Mouse (Mus musculus) hindbrain, postnatal 0 days (tissue): ENCODE results near the gene H2-Eb2. TPM values are rescaled to one million over a fixed set of nuclear protein-coding genes. Genes with fewer than 3 reads are reported as not detected.
A peak's percentile ranks its signal among the peaks of the same experiment; 100 is the strongest.

Experiments used
- ATAC-seq: fragments of 200-750 bp; cut with Nextera tagmentation; 2 replicates; pipeline ENCODE4 v1.8.0; 2017; ENCODE audit warnings: mild to moderate bottlenecking, moderate TSS enrichment, moderate library complexity
- DNase-seq: peaks from one replicate; pipeline ENCODE4 v3.0.0-alpha.2; 2015; ENCODE audit warnings: low spot score
- H3K27ac ChIP-seq: fragments of 300-500 bp; sonication (generic); 2 replicates; pipeline ENCODE4 v1.5.1; 2014; ENCODE audit warnings: mild to moderate bottlenecking
- H3K27me3 ChIP-seq: fragments of 300-500 bp; sonication (generic); 2 replicates; pipeline ENCODE4 v1.6.1; 2014; ENCODE audit warnings: low read length, mixed read lengths; ENCODE audit not compliant: insufficient read depth
- H3K36me3 ChIP-seq: fragments of 300-500 bp; sonication (generic); 2 replicates; pipeline ENCODE4 v1.6.1; 2014; ENCODE audit warnings: low read length, mixed read lengths; ENCODE audit not compliant: insufficient read depth
- H3K4me1 ChIP-seq: fragments of 300-500 bp; sonication (generic); 2 replicates; pipeline ENCODE4 v1.6.1; 2014; ENCODE audit warnings: antibody characterized with exemption, low read length, mixed read lengths; ENCODE audit not compliant: insufficient read depth
- H3K4me2 ChIP-seq: fragments of 300-500 bp; sonication (generic); 2 replicates; pipeline ENCODE4 v1.6.1; 2014; ENCODE audit warnings: low read depth, mild to moderate bottlenecking, low read length, moderate library complexity, mixed read lengths
- H3K4me3 ChIP-seq: fragments of 300-500 bp; sonication (generic); 2 replicates; pipeline ENCODE4 v1.5.1; 2014; ENCODE audit warnings: low read length
- H3K9ac ChIP-seq: fragments of 300-500 bp; sonication (generic); replicated peaks from 2 replicates; pipeline ENCODE4 v1.6.1; 2014; ENCODE audit warnings: mild to moderate bottlenecking, low read length, moderate library complexity, mixed read lengths
- H3K9me3 ChIP-seq: fragments of 300-500 bp; sonication (generic); 2 replicates; pipeline ENCODE4 v1.6.1; 2016; ENCODE audit warnings: low read length, mixed read lengths
- CTCF ChIP-seq: IDR thresholded peaks from 2 replicates; pipeline ENCODE4 v1.5.1; 2016; ENCODE audit warnings: antibody characterized with exemption, control low read depth, low read depth
- WGBS: fragments of 180-500 bp; shearing (Covaris S2); extraction: QIAGEN DNeasy Blood & Tissue Kit; methylation state at CpG from one replicate; pipeline ENCODE4 v1.1.7; 2014; 5-methylcytosine and 5-hydroxymethylcytosine counted together
- polyA plus RNA-seq: library from polyadenylated mRNA; unstranded; fragments of >200 nt; fragmentation: Nextera tagmentation; extraction: Ambion mirVana; gene quantifications from 2 replicates; pipeline ENCODE4 v1.2.1, GENCODE M21; 2015
- total RNA-seq: library from RNA; depleted of rRNA; stranded (reverse); fragments of >200 nt; gene quantifications from 2 replicates; pipeline ENCODE4 v1.2.3, GENCODE M21; 2014

Gene H2-Eb2
- total and polyA plus RNA-seq, 2 experiments from 2014 or later = 0.05 to 0.20 TPM

- Histone ChIP-seq H3K36me3 (no peaks in the 10 kb centered on the region), H3K9ac (no peak overlapping the region), H3K4me3 (no peak overlapping the region), H3K4me2 (no peak overlapping the region), H3K4me1 (no peaks in the 10 kb centered on the region), H3K9me3 (no peaks in the 10 kb centered on the region), H3K27me3 (no peaks in the 10 kb centered on the region), H3K27ac (no peak overlapping the region)
- DNase-seq (no peak), ATAC-seq (no peak)
- WGBS = 86% methylated on average over 3 of the region's 3 CpGs
- TF ChIP-seq CTCF = no peak
These were observed 20.6 kb downstream of the H2-Eb2 start for GRCm38 (mm10) chr17:34346041-34346440.

GRCm38 (mm10) chr17:34347606-34348308 lies 22.3 kb downstream of the H2-Eb2 start:
- Histone ChIP-seq H3K27me3 (no peaks in the 10 kb centered on the region), H3K36me3 (no peaks in the 10 kb centered on the region), H3K4me1 (no peaks in the 10 kb centered on the region), H3K27ac (no peak overlapping the region), H3K4me2 (no peak overlapping the region), H3K4me3 (no peak overlapping the region), H3K9ac (no peak overlapping the region), H3K9me3 (no peaks in the 10 kb centered on the region)
- 67% methylated on average over 6 of the region's 6 CpGs for WGBS
- DNase-seq (peak; percentile 66), ATAC-seq (no peak)
- no peak for TF ChIP-seq CTCF

GRCm38 (mm10) chr17:34349429-34349828 lies 24.0 kb downstream of the H2-Eb2 start:
- Histone ChIP-seq H3K36me3 (no peaks in the 10 kb centered on the region), H3K4me2 (no peak overlapping the region), H3K27ac (no peak overlapping the region), H3K27me3 (no peaks in the 10 kb centered on the region), H3K4me1 (no peaks in the 10 kb centered on the region), H3K9ac (no peak overlapping the region), H3K9me3 (no peaks in the 10 kb centered on the region), H3K4me3 (no peak overlapping the region)
- DNase-seq = peak; percentile 92
- WGBS = 3% methylated on average over 4 of the region's 4 CpGs
- ATAC-seq = no peak
- peak; percentile 90 for TF ChIP-seq CTCF

GRCm38 (mm10) chr17:34354539-34354938 lies 29.1 kb downstream of the H2-Eb2 start, which contains the start of gene Btnl2:
Gene Btnl2, plus strand, starts transcription at chr17:34354822.
- Histone ChIP-seq H3K27ac (no peak within 1 kb of the TSS), H3K36me3 (no peaks in the 10 kb centered on the region), H3K27me3 (no peaks in the 10 kb centered on the region), H3K4me1 (no peaks in the 10 kb centered on the region), H3K9ac (no peak within 1 kb of the TSS), H3K4me2 (no peak within 1 kb of the TSS), H3K4me3 (no peak within 1 kb of the TSS), H3K9me3 (no peaks in the 10 kb centered on the region)
- 86% methylated on average over 5 of the region's 5 CpGs for WGBS
- no peak for TF ChIP-seq CTCF
- ATAC-seq (no peak), DNase-seq (no peak)

GRCm38 (mm10) chr17:34354940-34355339 lies 29.5 kb downstream of the H2-Eb2 start:
- Histone ChIP-seq H3K4me2 (no peak overlapping the region), H3K27ac (no peak overlapping the region), H3K36me3 (no peaks in the 10 kb centered on the region), H3K4me1 (no peaks in the 10 kb centered on the region), H3K27me3 (no peaks in the 10 kb centered on the region), H3K4me3 (no peak overlapping the region), H3K9me3 (no peaks in the 10 kb centered on the region), H3K9ac (no peak overlapping the region)
- DNase-seq (no peak), ATAC-seq (no peak)
- TF ChIP-seq CTCF = no peak
- 82% methylated on average over 1 of the region's 1 CpGs for WGBS

- Histone ChIP-seq H3K27me3 (no peaks in the 10 kb centered on the region), H3K36me3 (no peaks in the 10 kb centered on the region)
These were observed 37.6 kb downstream of the H2-Eb2 start for GRCm38 (mm10) chr17:34362954-34363546.

More at GRCm38 (mm10) chr17:34362954-34363546, 37.6 kb downstream of the H2-Eb2 start:
- DNase-seq (no peak), ATAC-seq (no peak)
- Histone ChIP-seq H3K9me3 (no peaks in the 10 kb centered on the region), H3K4me3 (no peak overlapping the region), H3K4me1 (no peaks in the 10 kb centered on the region), H3K4me2 (no peak overlapping the region), H3K27ac (no peak overlapping the region), H3K9ac (no peak overlapping the region)
- no peak for TF ChIP-seq CTCF
- WGBS = 84% methylated on average over 15 of the region's 15 CpGs
